Mouse (Mus musculus) monocyte, adult 59 days (primary cell): Measurements from ENCODE around the gene Rbm15b. TPM values are rescaled to one million over a fixed set of nuclear protein-coding genes. Genes with fewer than 3 reads are reported as not detected.

Experiments
- total RNA-seq, 2 experiments: library from RNA; stranded (reverse); gene quantifications; one replicate each; pipeline ENCODE4 v1.2.4; 2023

Rbm15b gene
- total RNA-seq: 10 to 100 TPM; 21.6 to 25.4 TPM

GRCm38 (mm10) chr9:106886828-106887702, at the start of gene Rbm15b:
TSS of gene Rbm15b (minus strand) at chr9:106887428.

DNA sequence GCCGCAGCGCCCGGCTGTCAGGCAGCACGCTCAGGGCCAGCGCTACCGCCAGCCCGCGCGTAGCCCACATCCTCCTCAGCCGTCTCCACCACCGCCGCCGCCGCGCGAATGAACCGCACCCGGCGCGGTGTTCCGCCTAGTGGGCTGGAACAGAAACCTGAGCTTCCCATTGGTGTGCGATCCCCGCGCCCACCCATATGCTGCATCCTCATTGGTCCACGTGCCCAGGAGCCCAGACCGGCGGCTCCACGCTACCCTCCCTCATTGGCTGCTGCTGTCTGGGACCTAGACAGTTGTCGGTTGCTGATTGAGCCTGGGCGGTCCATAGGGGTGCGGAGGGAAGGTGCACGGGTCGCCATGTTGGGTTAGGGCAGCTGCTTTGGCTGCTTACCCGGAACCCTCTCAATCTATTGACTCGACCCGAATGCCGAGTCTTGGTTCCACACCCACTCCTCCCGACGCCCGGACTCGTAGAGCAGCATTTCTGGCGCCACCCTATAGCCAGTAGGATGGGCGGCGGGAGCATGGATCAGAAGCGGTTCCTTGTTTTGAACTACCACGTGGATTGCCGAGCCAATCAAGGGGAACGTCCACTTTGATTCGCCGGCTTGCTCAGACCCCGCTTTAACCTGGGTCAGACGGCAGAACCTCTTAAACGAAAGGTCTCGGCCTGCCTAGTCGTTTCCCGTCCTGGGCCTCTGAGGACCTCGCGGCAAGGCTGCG, 4.8 kb upstream of the Rbm15b start, which contains the start of gene Manf:
Gene Manf, minus strand, starts transcription at position 151 of the 723 bp plus-strand sequence.

Other genes starting within 250 kb of the Rbm15b start
- gene Grm2, start 231.3 kb downstream of the Rbm15b start, total RNA-seq: not detected
- 10 to 100 TPM; 33.1 to 36.4 TPM for gene Tex264, start 201.5 kb downstream of the Rbm15b start, total RNA-seq
- gene Rad54l2, start 98.2 kb downstream of the Rbm15b start, total RNA-seq: 10 to 100 TPM; 10.0 to 14.1 TPM
- gene Dcaf1, start 65.6 kb downstream of the Rbm15b start, total RNA-seq: 1 to 10 TPM; 4.4 to 6.8 TPM
- gene Manf, start 4.6 kb upstream of the Rbm15b start, total RNA-seq: 100 to 1,000 TPM; 137 to 169 TPM